Mouse (Mus musculus) left cerebral cortex, postnatal 36 days (tissue): ENCODE data around the gene Gprc5b. TPM values are rescaled to one million over a fixed set of nuclear protein-coding genes. Genes with fewer than 3 reads are reported as not detected.

ENCODE experiments used
- DNase-seq, 2 experiments: peaks; one replicate each; pipeline ENCODE4 v3.0.0; 2021 to 2022; ENCODE audit warnings: low spot score in 2 of 2, mixed read lengths in 1 of 2
- intact Hi-C: fragments of 180-260 bp; cut with DNase I; formaldehyde crosslinking; loops from one replicate; pipeline ENCODE4 v1.15.1; 2025
- total RNA-seq, 2 experiments: library from RNA; stranded (reverse); gene quantifications; 2 replicates each; pipeline ENCODE4 v1.2.3; 2021

Gene Gprc5b
- total RNA-seq, 2 experiments from 2014 or later = 92.8 to 104 TPM

GRCm38 (mm10) chr7:118964777-118965176 is 30.2 kb downstream of the Gprc5b start:
- no peak for DNase-seq
- intact Hi-C loops = no loop called here

GRCm38 (mm10) chr7:118959209-118959608 is 35.8 kb downstream of the Gprc5b start:
- DNase-seq = no peak
- intact Hi-C loops = loop anchor here (5.0 kb wide), 1 partner anchor 33 kb away; no protein-coding TSS in a partner anchor

- intact Hi-C loops = loop anchor here (5.0 kb wide), 1 partner anchor 36 kb away; no protein-coding TSS in a partner anchor
- DNase-seq = no peak
These were observed 38.3 kb downstream of the Gprc5b start for GRCm38 (mm10) chr7:118956616-118957246.

- intact Hi-C loops = loop anchor here (5.0 kb wide), 1 partner anchor 37 kb away; no protein-coding TSS in a partner anchor
- no peak for DNase-seq
These were observed 40.0 kb downstream of the Gprc5b start for GRCm38 (mm10) chr7:118954968-118955367.

DNA sequence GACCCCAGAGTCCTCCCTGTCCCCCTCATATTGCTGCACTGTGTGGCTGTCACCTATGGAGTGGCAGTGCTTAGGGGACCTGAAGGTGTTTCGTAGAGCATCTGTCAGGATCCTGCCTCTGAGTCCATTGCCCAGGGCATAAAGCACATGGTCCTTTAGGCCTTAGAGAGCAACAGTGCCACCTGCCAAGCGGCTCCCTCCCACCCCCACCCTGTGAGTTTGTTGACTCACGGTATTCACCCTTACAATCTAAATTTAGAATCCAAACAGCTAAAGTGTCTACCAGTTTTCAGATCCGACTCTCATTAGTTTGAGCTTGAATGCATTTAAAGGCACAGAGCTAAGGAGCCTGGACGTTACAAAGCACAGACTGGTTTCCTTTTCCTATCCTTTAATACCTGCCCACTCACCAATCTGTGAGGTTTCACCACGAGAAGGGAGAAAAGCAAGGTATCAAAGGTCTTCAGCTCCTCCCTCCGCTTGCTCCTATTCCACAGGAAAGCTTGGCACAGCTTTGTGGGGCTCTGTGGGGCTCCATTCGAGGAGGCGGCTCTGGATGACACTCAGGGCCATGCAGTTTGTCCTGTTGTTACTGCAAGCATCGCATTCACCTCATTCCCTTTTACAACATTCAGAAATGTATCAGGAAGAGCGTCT is 41.3 kb downstream of the Gprc5b start:
- intact Hi-C loops = no loop called here
- DNase-seq = no peak

- DNase-seq = no peak
These were observed 45.3 kb downstream of the Gprc5b start for GRCm38 (mm10) chr7:118949749-118950148.

GRCm38 (mm10) chr7:118948677-118949282 is 46.2 kb downstream of the Gprc5b start:
- DNase-seq = no peak
- intact Hi-C loops = no loop called here

More at GRCm38 (mm10) chr7:118949749-118950148, 45.3 kb downstream of the Gprc5b start:
- intact Hi-C loops = no loop called here

GRCm38 (mm10) chr7:118947241-118947640 is 47.8 kb downstream of the Gprc5b start:
- no peak for DNase-seq
- intact Hi-C loops = no loop called here

DNA sequence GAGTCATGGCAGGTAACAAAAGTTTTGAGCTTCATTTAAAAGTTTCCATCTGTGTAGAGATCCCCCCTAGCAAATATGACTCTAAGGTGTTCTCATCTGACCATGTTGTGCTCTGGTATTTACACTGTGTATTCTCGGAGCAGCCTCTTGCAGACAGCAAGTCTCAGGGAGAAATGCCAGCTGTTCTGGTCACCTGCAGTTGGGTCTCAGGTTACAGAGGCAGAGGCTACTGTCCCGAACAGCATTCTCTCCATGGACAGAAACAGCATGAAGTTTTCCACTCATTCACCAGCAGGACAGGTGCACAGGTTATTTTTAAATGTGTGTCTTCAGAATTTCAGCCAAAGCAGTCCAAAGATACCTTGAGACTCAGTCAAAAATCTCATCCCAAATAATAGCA is 50.1 kb downstream of the Gprc5b start:
- intact Hi-C loops = no loop called here
- no peak for DNase-seq

GRCm38 (mm10) chr7:118943170-118943569 is 51.8 kb downstream of the Gprc5b start:
- no peak for DNase-seq
- intact Hi-C loops = no loop called here

GRCm38 (mm10) chr7:118942297-118942696 is 52.7 kb downstream of the Gprc5b start:
- DNase-seq = no peak
- intact Hi-C loops = no loop called here

DNA sequence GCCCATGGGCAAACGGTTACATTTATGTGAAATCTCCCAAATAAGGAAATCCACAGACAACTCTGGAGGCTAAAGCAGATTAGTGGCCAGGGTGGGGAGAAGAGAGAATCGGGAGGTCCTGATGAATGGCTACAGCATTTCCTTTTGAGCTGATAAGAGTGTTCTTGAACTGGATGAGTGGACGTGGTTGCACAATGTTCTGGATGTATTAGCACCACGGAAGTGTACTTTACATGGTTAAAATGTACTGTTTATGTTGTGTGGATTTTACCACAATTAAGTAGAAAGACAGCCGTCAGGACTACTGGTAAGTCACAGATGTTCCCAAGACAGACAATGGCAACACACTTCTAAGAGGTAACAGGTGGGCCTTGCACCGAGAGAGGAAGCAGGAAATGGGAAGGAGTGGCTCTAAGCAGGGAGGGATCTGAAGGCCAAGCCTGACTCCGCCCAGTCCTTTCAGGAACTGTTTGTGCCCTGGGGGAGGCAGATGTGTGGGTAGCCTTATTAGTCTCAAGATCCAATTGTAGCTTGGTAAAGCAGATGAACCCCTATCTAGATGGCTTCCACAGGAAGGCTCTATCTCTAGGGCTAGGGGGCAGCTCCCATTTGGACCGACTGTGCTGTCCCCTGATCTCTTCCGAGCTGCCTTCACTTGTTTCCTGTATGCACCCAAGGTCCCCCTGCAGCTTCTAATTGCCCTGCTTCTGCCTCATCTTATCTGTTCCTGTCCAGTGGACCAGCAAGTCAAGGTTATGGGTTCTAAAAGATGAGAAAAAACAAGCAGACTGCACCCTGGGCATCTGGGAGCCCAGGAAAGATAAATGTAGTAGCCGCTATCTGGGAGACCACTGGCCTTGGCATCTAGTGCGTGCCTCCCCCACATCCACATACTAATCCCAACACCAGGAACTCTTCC is 57.3 kb downstream of the Gprc5b start:
- DNase-seq = no peak
- intact Hi-C loops = no loop called here

DNA sequence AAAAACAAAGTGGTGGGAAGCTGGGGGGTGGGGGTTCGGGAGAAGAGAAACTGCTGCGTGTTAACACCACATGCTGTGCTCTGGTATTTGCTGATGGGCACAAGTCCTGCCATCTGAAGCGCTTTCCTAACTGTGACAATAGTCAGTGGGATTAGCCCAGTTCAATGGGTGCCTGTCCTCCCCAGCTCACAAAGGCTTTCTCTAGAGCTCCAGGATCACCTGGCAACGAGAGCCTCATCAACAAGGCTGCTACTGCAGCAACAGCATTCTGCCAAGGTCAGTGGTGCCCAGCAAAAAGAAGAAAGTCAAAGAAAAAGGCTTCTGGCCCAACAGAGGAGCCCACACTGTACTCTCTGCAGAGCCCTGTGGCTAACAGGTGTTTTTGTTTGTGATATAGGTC is 58.2 kb downstream of the Gprc5b start:
- intact Hi-C loops = no loop called here
- no peak for DNase-seq

DNA sequence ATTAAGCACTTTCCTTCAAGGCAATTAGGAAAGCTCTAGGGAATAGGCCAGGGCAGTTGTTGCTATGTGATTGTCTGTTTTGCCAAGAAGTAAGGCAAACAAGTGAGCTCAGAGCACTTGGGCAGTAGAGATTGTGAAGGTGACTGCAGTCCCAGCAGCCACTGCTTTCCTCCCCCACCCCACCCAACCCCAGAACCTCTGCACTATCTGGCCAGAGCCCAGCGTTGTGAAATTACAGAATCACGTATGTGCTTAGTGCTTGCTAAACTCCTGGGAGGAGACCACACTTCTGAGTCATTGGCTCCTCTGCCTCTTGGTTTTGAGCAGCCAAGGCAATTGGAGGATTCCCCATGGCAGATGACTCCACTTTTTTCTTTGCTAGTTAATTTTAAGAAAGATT is 59.7 kb downstream of the Gprc5b start:
- no peak for DNase-seq
- intact Hi-C loops = no loop called here

DNA sequence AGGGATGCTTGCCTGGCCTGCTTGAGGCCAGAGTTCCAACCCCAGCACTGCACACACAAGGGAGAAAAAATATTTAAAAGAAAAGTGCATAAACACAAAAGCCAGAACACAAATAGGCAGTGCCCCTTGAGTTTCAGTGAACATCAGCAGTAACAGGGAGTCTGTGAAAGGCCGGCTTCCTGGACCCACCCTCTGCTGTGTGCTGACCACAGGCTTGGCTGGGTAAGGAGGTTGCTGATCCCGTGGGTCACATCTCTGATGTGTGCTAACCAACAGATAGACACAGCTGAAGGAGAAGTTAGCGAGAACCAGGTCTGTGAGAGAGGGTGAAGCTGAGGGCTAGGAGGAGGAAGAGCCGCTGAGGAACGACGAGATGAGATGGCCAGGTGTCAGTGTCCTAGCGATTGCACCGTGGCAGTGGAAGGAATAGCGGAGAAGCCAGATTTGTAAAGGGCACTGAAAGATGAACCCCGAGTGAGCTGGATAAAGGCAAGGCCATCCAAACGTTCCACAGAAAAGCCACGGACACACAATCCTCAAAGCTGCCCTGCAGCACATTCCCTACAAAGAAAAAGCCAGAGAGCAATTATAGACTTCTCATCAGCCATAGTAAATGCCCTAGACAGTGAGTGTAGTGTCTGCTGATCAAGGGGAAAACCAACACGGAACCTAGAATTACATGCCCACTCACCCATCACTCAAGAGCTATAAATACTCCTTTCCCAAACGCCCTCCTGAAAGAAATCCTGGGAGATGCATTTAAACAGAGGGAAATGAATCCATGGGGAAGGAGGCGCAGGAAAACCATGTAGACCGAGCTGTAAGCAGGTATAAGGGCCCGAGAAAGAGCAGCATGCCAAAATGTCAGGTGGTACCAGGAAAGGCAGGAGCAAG is 63.3 kb downstream of the Gprc5b start:
- DNase-seq = no peak
- intact Hi-C loops = loop anchor here (2.0 kb wide), 1 partner anchor 59 kb away; no protein-coding TSS in a partner anchor

GRCm38 (mm10) chr7:118929601-118930311 is 65.3 kb downstream of the Gprc5b start:
- intact Hi-C loops = loop anchor here (2.0 kb wide), 1 partner anchor 61 kb away; no protein-coding TSS in a partner anchor
- peak; percentile 20 to 30 for DNase-seq

GRCm38 (mm10) chr7:118928916-118929315 is 66.1 kb downstream of the Gprc5b start:
- intact Hi-C loops = no loop called here
- DNase-seq = no peak

DNA sequence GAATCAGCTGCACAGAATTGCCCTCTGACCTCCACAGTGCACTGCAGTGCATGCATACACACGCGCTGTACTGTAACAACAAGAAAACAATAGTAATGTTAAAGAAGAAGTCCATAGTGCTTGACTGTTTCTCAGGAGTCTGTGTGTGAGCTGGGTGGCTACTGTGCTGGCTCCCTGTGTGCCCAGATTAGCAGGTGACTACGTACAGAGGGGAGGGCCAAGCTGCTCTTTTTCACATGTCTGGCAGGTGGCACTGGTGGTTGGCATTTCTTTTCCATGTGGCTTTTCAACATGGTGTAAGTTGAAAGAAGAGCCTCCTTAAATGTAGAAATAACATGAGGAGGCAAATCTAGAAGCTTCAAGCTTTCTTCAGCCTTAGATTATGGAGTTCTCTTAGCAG is 66.7 kb downstream of the Gprc5b start:
- intact Hi-C loops = no loop called here
- DNase-seq = no peak
